22 mouse cellular contexts compared by ENCODE assay signal in the genomic region with DNA sequence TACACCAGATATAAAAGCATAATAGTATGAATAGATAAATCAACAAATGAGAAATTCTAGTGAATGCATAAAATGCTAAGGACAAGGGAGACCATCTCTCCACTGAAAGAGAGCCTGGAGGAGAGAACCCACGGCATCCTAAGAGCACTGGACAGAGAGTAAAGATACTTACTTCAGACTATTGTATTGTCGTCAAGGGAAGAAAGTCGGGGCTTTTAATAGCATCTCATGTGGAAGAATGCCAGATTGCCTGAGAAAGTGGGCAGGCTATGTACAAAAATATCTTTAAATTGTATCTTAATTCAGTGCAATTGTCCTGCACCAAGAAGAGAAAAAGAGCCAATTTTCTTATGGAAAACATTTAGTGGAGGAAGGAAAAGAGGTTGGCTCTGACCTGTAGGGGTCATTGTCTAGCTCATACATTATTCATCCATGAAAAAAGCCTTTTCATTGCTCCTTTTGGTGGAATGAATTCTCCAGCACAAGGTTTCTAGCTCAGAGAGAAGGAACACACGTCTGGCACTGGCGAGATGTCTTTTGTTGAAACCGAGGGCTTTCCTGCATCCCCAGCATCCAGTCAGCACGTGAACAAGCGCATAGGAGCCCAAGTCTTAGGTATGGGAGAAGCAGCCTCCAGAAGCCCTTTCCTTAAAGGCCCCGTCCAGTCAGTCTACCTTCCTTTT. TPM values are rescaled to one million over a fixed set of nuclear protein-coding genes. Genes with fewer than 3 reads are reported as not detected.
DNase-seq lines count a peak whose midpoint lies in the region; ATAC-seq and TF ChIP-seq lines count a peak whose summit lies in the region.
"Had no signal": no experiment of that assay in that cellular context is flagged by ENCODE, and none has a peak within 500 bp of the region (broad histone marks: within the 10 kb centered on the region; RNA-seq: fewer than 3 reads in every experiment).

No protein-coding gene starts in this region.

- 8% methylated on average over 9 of the region's 9 CpGs for WGBS in forebrain, embryonic 14.5 days
- 11% methylated on average over 9 of the region's 9 CpGs for WGBS in midbrain, embryonic 13.5 days

- TF ChIP-seq POLR2A in brain, embryonic 14.5 days (IDR thresholded peaks at IDR 0.05; ENCODE audit: borderline replicate concordance, extremely low read depth, insufficient read depth, insufficient read length, poor library complexity, severe bottlenecking), result no peak

- H3K4me1 ChIP-seq in forebrain, embryonic 14.5 days (ENCODE audit: control insufficient read depth, insufficient read depth, low read length), result peaks cover 8% of the 10 kb centered on the region
- H3K4me1 ChIP-seq in midbrain, embryonic 13.5 days (replicated peaks), result peaks cover 13% of the 10 kb centered on the region

- no peak overlapping the region for H3K27ac ChIP-seq in forebrain, embryonic 14.5 days (ENCODE audit: low read depth, low read length)
- peak overlapping the region; percentile 64; the same call in 1 of the 2 replicates for H3K27ac ChIP-seq in midbrain, embryonic 13.5 days
- H3K27ac ChIP-seq: heart, adult 2 months; hindbrain, embryonic 15.5 days; neural tube, embryonic 13.5 days had no signal

- no peak overlapping the region for H3K9ac ChIP-seq in forebrain, embryonic 14.5 days (ENCODE audit: low read length)
- H3K9ac ChIP-seq in midbrain, embryonic 13.5 days (replicated peaks), result no peak overlapping the region
- H3K9ac ChIP-seq: hindbrain, embryonic 15.5 days; liver, postnatal 0 days; neural tube, embryonic 13.5 days had no signal

- H3K4me3 ChIP-seq in forebrain, embryonic 14.5 days (ENCODE audit: low read depth, low read length), result no peak overlapping the region
- H3K4me3 ChIP-seq in midbrain, embryonic 13.5 days (replicated peaks), result no peak overlapping the region
- H3K4me3 ChIP-seq: heart, adult 2 months; hindbrain, embryonic 15.5 days; neural tube, embryonic 13.5 days had no signal

- DNase-seq in embryo, embryonic 10 days (ENCODE audit: low spot score), result peak; percentile 34
- DNase-seq in embryo, embryonic 9.5 days (ENCODE audit: extremely low spot score), result no peak
- peak; percentile 76 for DNase-seq in brain, embryonic 14.5 days (ENCODE audit: low read depth)
- peak; percentile 69 for DNase-seq in forebrain, embryonic 14.5 days (ENCODE audit: low spot score)
- no peak for DNase-seq in left cerebral cortex, postnatal 4 days
- no peak for DNase-seq in adrenal gland, postnatal 25 days
- DNase-seq in left cerebral cortex, postnatal 36 days (ENCODE audit: low spot score in 2 of 2), result no peak
- DNase-seq: adrenal gland, adult 2 months; cerebellum, adult 18-20 months; cerebellum, postnatal 36 days; heart, adult 2 months; kidney, adult 11 months; kidney, postnatal 36 days; liver; liver, postnatal 0 days; right cerebral cortex, postnatal 25 days; thymus, postnatal 36 days had no signal

- H3K4me2 ChIP-seq in forebrain, embryonic 14.5 days (ENCODE audit: low read length), result no peak overlapping the region
- H3K4me2 ChIP-seq in midbrain, embryonic 13.5 days (replicated peaks), result 0 out of 2 replicates have a peak overlapping the region, but pooled peaks have one; percentile 5
- H3K4me2 ChIP-seq: hindbrain, embryonic 15.5 days; neural tube, embryonic 13.5 days had no signal

- no peaks in the 10 kb centered on the region for H3K9me3 ChIP-seq in forebrain, embryonic 14.5 days (replicated peaks; ENCODE audit: control insufficient read depth, low read length)
- no peaks in the 10 kb centered on the region for H3K9me3 ChIP-seq in midbrain, embryonic 13.5 days
- H3K9me3 ChIP-seq: G1E; hindbrain, embryonic 15.5 days; neural tube, embryonic 13.5 days had no signal

- peak; percentile 50 for ATAC-seq in forebrain, embryonic 14.5 days
- 0 out of 2 replicates have a peak, but pooled peaks have one; percentile 37 for ATAC-seq in midbrain, embryonic 13.5 days
- ATAC-seq: CD4-positive, CD25-positive, alpha-beta regulatory T cell, adult 4 months; liver, postnatal 0 days had no signal

- H3K36me3 ChIP-seq in forebrain, embryonic 14.5 days (ENCODE audit: control insufficient read depth, insufficient read depth, low read length), result no peaks in the 10 kb centered on the region
- no peaks in the 10 kb centered on the region for H3K36me3 ChIP-seq in midbrain, embryonic 13.5 days
- H3K36me3 ChIP-seq: G1E; hindbrain, embryonic 15.5 days; neural tube, embryonic 13.5 days had no signal

- TF ChIP-seq CTCF in brain, embryonic 14.5 days (IDR thresholded peaks at IDR 0.05; ENCODE audit: borderline replicate concordance, extremely low read depth, insufficient read depth, insufficient read length), result no peak

- H3K27me3 ChIP-seq in forebrain, embryonic 14.5 days (replicated peaks; ENCODE audit: control insufficient read depth, insufficient read depth, low read length), result no peaks in the 10 kb centered on the region
- H3K27me3 ChIP-seq in midbrain, embryonic 13.5 days, result 0 out of 2 replicates have a peak, but pooled peaks cover 4% of the 10 kb centered on the region
- H3K27me3 ChIP-seq: hindbrain, embryonic 15.5 days; neural tube, embryonic 13.5 days had no signal

- intact Hi-C loops in left cerebral cortex, postnatal 4 days (cut with DNase I), result no loop called here
- intact Hi-C loops in left cerebral cortex, postnatal 36 days (cut with DNase I), result no loop called here

RNA-seq across cellular contexts. Expression of gene Fzd1, which starts 15.4 kb away (rescaled TPM):
- polyA plus RNA-seq in brain, embryonic 14.5 days (2012; rRNA removed), result 52.8 and 55.7 TPM in 2 replicates
- 16.4 and 17.3 TPM in 2 replicates for polyA plus RNA-seq in forebrain, embryonic 14.5 days (2014; fragmentation: Nextera tagmentation; extraction: Ambion mirVana)
- 30.5 and 39.0 TPM in 2 replicates for polyA plus RNA-seq in midbrain, embryonic 13.5 days (2015; fragmentation: Nextera tagmentation; extraction: Ambion mirVana)
- total RNA-seq in left cerebral cortex, postnatal 4 days (2021), result 10 to 100 TPM; 13.2 to 14.0 TPM
- total RNA-seq in adrenal gland, postnatal 25 days (2021), result 16.7 and 17.8 TPM in 2 replicates
- total RNA-seq in left cerebral cortex, postnatal 36 days (2021), result 10 to 100 TPM; 12.9 to 14.1 TPM
- polyA plus RNA-seq: CD4-positive, CD25-positive, alpha-beta regulatory T cell, adult 4 months; G1E had no signal

Comparison
In these comparisons a context has a peak if more than half of its experiments do, and no peak if none do; other contexts are left out.
1. DNase-seq: peak in embryo, embryonic 10 days (single experiment), brain, embryonic 14.5 days (single experiment) and forebrain, embryonic 14.5 days (single experiment); none in embryo, embryonic 9.5 days (single experiment), left cerebral cortex, postnatal 4 days (single experiment), adrenal gland, postnatal 25 days (single experiment) and left cerebral cortex, postnatal 36 days (0 of 2).